Mouse (Mus musculus): ENCODE results near the gene Trim72.

DNA sequence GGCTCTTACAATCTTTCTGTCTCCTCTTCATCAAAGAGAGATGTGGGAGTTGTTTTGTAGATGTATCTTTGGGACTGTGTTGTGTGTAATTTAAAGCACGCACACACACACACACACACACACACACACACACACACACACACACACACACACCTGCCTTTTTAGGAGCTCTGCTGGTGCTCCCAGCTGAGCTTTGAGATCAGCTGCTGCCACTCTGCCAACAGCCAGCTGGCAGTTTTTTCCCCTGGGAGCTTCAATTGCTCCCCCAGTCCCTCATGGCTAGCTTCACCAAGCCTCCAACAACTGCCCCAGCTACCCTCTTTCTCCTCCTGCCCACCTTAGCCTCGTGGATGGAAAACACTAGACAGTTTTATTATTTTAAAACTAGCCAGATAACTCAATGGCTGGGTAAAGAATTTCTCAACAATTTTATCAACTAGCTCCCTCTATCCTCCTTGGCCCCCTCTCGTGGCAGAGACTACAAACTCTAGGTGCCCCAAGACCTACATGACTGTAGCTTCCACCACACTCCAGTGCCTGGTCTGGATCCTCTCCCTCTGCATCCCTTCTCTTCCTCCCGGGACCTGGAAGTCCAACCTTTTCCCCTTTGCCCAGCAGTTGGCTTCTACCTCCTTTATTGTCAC, 40.5 kb downstream of the Trim72 start:
- 0 out of 4 replicates have a peak, but pooled peaks of 1 of the 2 experiments have one; percentile 27 for TF ChIP-seq CTCF (conservative IDR thresholded peaks at IDR 0.05 in 1 of 2, IDR thresholded peaks at IDR 0.05 in 1 of 2; ENCODE audit: low read depth in 2 of 2, low read length in 2 of 2)
- no peak for TF ChIP-seq JUND (conservative IDR thresholded peaks at IDR 0.05; ENCODE audit: low read depth, low read length)
- no peak for TF ChIP-seq TBP (conservative IDR thresholded peaks at IDR 0.05; ENCODE audit: low read depth, low read length)
- TF ChIP-seq POLR2A (IDR thresholded peaks at IDR 0.05; ENCODE audit: low read depth, low read length), result no peak
- no peak for TF ChIP-seq JUN (IDR thresholded peaks at IDR 0.05; ENCODE audit: insufficient read depth, low read depth, low read length)
- TF ChIP-seq KAT2A (IDR thresholded peaks at IDR 0.05; ENCODE audit: insufficient replicate concordance, low read length), result no peak
- no peak for TF ChIP-seq EP300 (IDR thresholded peaks at IDR 0.05; ENCODE audit: low read length)
